Mouse (Mus musculus): ENCODE data around the gene Spcs2.

DNA sequence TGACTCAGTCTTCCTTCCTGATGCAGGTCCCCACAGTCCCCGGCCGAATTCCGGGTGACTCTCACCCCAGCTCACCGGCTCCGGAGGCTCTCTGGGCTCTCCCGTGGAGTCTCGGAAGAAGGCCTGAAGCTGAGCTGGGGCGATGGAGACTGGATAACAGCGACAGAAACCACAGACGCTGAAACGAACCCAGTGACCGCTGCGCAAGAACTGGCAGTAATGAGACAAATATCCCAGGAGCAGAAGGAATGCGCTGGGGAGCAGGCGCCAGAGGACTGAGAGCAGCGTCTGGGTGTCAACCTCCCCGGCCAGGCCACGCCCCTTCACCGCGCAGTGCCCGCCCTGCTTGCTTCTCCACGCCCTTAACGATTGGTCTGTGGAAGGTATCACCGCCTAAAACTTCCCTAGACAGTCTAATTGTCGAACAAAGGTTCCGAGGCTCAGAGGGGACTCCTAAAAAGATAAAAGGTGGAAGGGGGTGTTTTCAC is 35.1 kb downstream of the Spcs2 start, which contains the start of gene Neu3:
- peak; percentile 58 for TF ChIP-seq CTCF (IDR thresholded peaks at IDR 0.05)
- TF ChIP-seq EP300 (IDR thresholded peaks at IDR 0.05): no peak
